Mouse (Mus musculus): ENCODE measurements around the gene Cpeb4.
A peak's percentile ranks its signal among the peaks of the same experiment; 100 is the strongest.

Cpeb4 gene

GRCm38 (mm10) chr11:31896905-31897304, 24.9 kb downstream of the Cpeb4 start:
- DNase-seq (ENCODE audit: low read depth, low spot score): peak; percentile 52

GRCm38 (mm10) chr11:31899166-31899565, 27.2 kb downstream of the Cpeb4 start:
- no peak for DNase-seq (ENCODE audit: low read depth, low spot score)

GRCm38 (mm10) chr11:31900736-31901135, 28.7 kb downstream of the Cpeb4 start:
- no peak for DNase-seq (ENCODE audit: low read depth, low spot score)

- DNase-seq (ENCODE audit: low read depth, low spot score): no peak
These were observed 30.4 kb downstream of the Cpeb4 start for GRCm38 (mm10) chr11:31902251-31903001.

- DNase-seq (ENCODE audit: low read depth, low spot score): no peak
These were observed 34.5 kb downstream of the Cpeb4 start for GRCm38 (mm10) chr11:31906499-31906898.

GRCm38 (mm10) chr11:31907650-31908049, 35.6 kb downstream of the Cpeb4 start:
- no peak for DNase-seq (ENCODE audit: low read depth, low spot score)

- DNase-seq (ENCODE audit: low read depth, low spot score): no peak
These were observed 40.9 kb downstream of the Cpeb4 start for GRCm38 (mm10) chr11:31912958-31913357.

GRCm38 (mm10) chr11:31917769-31918168, 45.8 kb downstream of the Cpeb4 start:
- no peak for DNase-seq (ENCODE audit: low read depth, low spot score)

GRCm38 (mm10) chr11:31930051-31930450, 58.0 kb downstream of the Cpeb4 start:
- no peak for DNase-seq (ENCODE audit: low read depth, low spot score)

GRCm38 (mm10) chr11:31935652-31936051, 63.6 kb downstream of the Cpeb4 start:
- DNase-seq (ENCODE audit: low read depth, low spot score): no peak

- DNase-seq (ENCODE audit: low read depth, low spot score): no peak
These were observed 65.0 kb downstream of the Cpeb4 start for GRCm38 (mm10) chr11:31936910-31937525.

GRCm38 (mm10) chr11:31940898-31941639, 69.1 kb downstream of the Cpeb4 start:
- no peak for DNase-seq (ENCODE audit: low read depth, low spot score)

GRCm38 (mm10) chr11:31941640-31942638, 69.9 kb downstream of the Cpeb4 start:
- no peak for DNase-seq (ENCODE audit: low read depth, low spot score)

GRCm38 (mm10) chr11:31945471-31945870, 73.5 kb downstream of the Cpeb4 start:
- DNase-seq (ENCODE audit: low read depth, low spot score): no peak

GRCm38 (mm10) chr11:31948462-31949330, 76.7 kb downstream of the Cpeb4 start:
- no peak for DNase-seq (ENCODE audit: low read depth, low spot score)

- DNase-seq (ENCODE audit: low read depth, low spot score): peak; percentile 73
These were observed 77.3 kb downstream of the Cpeb4 start for GRCm38 (mm10) chr11:31949331-31949785.

GRCm38 (mm10) chr11:31960071-31960470, 88.1 kb downstream of the Cpeb4 start:
- no peak for DNase-seq (ENCODE audit: low read depth, low spot score)

- no peak for DNase-seq (ENCODE audit: low read depth, low spot score)
These were observed 92.0 kb downstream of the Cpeb4 start for GRCm38 (mm10) chr11:31963993-31964392.

- no peak for DNase-seq (ENCODE audit: low read depth, low spot score)
These were observed 93.5 kb downstream of the Cpeb4 start, which contains the start of gene 4930524B15Rik for GRCm38 (mm10) chr11:31965256-31966134. Gene 4930524B15Rik, plus strand, starts transcription at chr11:31965592.

All from c-Kit-negative CD71-positive TER-119-positive erythroid progenitor cells, embryonic 14.5 days (primary cell).